Mouse (Mus musculus) heart, postnatal 0 days (tissue): Measurements from ENCODE around the gene Ufl1.

ENCODE experiments used
- CTCF ChIP-seq: IDR thresholded peaks from 2 replicates; pipeline ENCODE4 v1.5.1; 2016; ENCODE audit warnings: antibody characterized with exemption, control low read depth, low read depth
- EP300 ChIP-seq: IDR thresholded peaks from 2 replicates; pipeline ENCODE4 v1.6.1; 2016; ENCODE audit warnings: antibody characterized with exemption, low read depth

DNA sequence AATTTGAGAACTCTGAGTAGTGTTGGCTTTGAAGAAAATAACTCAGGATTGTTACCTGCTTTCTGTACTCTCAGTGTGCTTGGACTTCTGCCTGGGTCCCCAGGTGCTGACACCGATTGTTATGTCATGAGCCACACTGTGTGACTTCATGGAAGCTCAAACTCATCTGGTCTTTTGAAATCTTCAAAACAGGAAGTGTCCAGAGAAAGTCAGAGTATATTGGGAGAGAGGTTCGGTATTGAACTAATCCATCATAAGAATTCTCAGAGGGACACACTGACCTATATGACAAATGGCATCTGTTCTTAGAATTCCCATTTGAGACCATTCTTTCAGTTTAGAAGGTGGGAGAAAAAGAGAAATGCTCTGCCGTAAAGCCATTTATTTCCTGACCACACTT lies 38.8 kb downstream of the Ufl1 start, which contains the start of gene Fhl5:
- no peak for TF ChIP-seq EP300
- no peak for TF ChIP-seq CTCF
